Mouse (Mus musculus): ENCODE measurements around the gene Macrod1. TPM values are rescaled to one million over a fixed set of nuclear protein-coding genes. Genes with fewer than 3 reads are reported as not detected.

Gene Macrod1
- polyA plus RNA-seq, 1 experiment = 33.8 TPM

- Histone ChIP-seq H3K4me1 (ENCODE audit: control insufficient read depth, insufficient read depth, low read length) (peaks cover 38% of the 10 kb centered on the region), H3K4me3 (replicated peaks; ENCODE audit: insufficient read depth, low read depth, low read length) (no peak overlapping the region), H3K27me3 (ENCODE audit: control insufficient read depth, insufficient read depth, low read length) (no peaks in the 10 kb centered on the region), H3K27ac (ENCODE audit: insufficient read depth, low read length) (no peak overlapping the region)
- TF ChIP-seq POLR2A (IDR thresholded peaks at IDR 0.05; ENCODE audit: borderline replicate concordance, insufficient read depth, low read length) = no peak
- TF ChIP-seq CTCF (IDR thresholded peaks at IDR 0.05; ENCODE audit: borderline replicate concordance, insufficient read depth, low read depth, low read length) = no peak
- 64% methylated on average over 10 of the region's 10 CpGs for WGBS
- DNase-seq = no peak
Measured at GRCm38 (mm10) chr19:7122698-7123306, 66.2 kb downstream of the Macrod1 start.

GRCm38 (mm10) chr19:7125526-7126156 lies 69.0 kb downstream of the Macrod1 start:
- DNase-seq = no peak
- TF ChIP-seq POLR2A (IDR thresholded peaks at IDR 0.05; ENCODE audit: borderline replicate concordance, insufficient read depth, low read length) (no peak), CTCF (IDR thresholded peaks at IDR 0.05; ENCODE audit: borderline replicate concordance, insufficient read depth, low read depth, low read length) (no peak)
- H3K4me1 ChIP-seq (ENCODE audit: control insufficient read depth, insufficient read depth, low read length) = peaks cover 54% of the 10 kb centered on the region
- H3K27ac ChIP-seq (ENCODE audit: insufficient read depth, low read length) = no peak overlapping the region
- H3K27me3 ChIP-seq (ENCODE audit: control insufficient read depth, insufficient read depth, low read length) = no peaks in the 10 kb centered on the region
- no peak overlapping the region for H3K4me3 ChIP-seq (replicated peaks; ENCODE audit: insufficient read depth, low read depth, low read length)
- WGBS = 49% methylated on average over 4 of the region's 4 CpGs

- TF ChIP-seq CTCF (IDR thresholded peaks at IDR 0.05; ENCODE audit: borderline replicate concordance, insufficient read depth, low read depth, low read length) (no peak), POLR2A (IDR thresholded peaks at IDR 0.05; ENCODE audit: borderline replicate concordance, insufficient read depth, low read length) (no peak)
Measured at GRCm38 (mm10) chr19:7126209-7126608, 69.6 kb downstream of the Macrod1 start.

GRCm38 (mm10) chr19:7126933-7127332 lies 70.3 kb downstream of the Macrod1 start:
- DNase-seq = no peak
- Histone ChIP-seq H3K4me3 (replicated peaks; ENCODE audit: insufficient read depth, low read depth, low read length) (no peak overlapping the region), H3K4me1 (ENCODE audit: control insufficient read depth, insufficient read depth, low read length) (peaks cover 42% of the 10 kb centered on the region), H3K27ac (ENCODE audit: insufficient read depth, low read length) (no peak overlapping the region), H3K27me3 (ENCODE audit: control insufficient read depth, insufficient read depth, low read length) (no peaks in the 10 kb centered on the region)
- WGBS = 96% methylated on average over 2 of the region's 2 CpGs
- TF ChIP-seq POLR2A (IDR thresholded peaks at IDR 0.05; ENCODE audit: borderline replicate concordance, insufficient read depth, low read length) = no peak
- TF ChIP-seq CTCF (IDR thresholded peaks at IDR 0.05; ENCODE audit: borderline replicate concordance, insufficient read depth, low read depth, low read length) = no peak

More at GRCm38 (mm10) chr19:7126209-7126608, 69.6 kb downstream of the Macrod1 start:
- no peak for DNase-seq
- Histone ChIP-seq H3K4me3 (replicated peaks; ENCODE audit: insufficient read depth, low read depth, low read length) (no peak overlapping the region), H3K27ac (ENCODE audit: insufficient read depth, low read length) (no peak overlapping the region), H3K4me1 (ENCODE audit: control insufficient read depth, insufficient read depth, low read length) (peaks cover 48% of the 10 kb centered on the region), H3K27me3 (ENCODE audit: control insufficient read depth, insufficient read depth, low read length) (no peaks in the 10 kb centered on the region)
- WGBS = 96% methylated on average over 1 of the region's 1 CpGs

- H3K27ac ChIP-seq (ENCODE audit: insufficient read depth, low read length) = no peak overlapping the region
- no peak overlapping the region for H3K4me3 ChIP-seq (replicated peaks; ENCODE audit: insufficient read depth, low read depth, low read length)
- no peaks in the 10 kb centered on the region for H3K27me3 ChIP-seq (ENCODE audit: control insufficient read depth, insufficient read depth, low read length)
- WGBS = 37% methylated on average over 19 of the region's 19 CpGs
- DNase-seq = peak; percentile 79 to 82
- peaks cover 46% of the 10 kb centered on the region for H3K4me1 ChIP-seq (ENCODE audit: control insufficient read depth, insufficient read depth, low read length)
- TF ChIP-seq POLR2A (IDR thresholded peaks at IDR 0.05; ENCODE audit: borderline replicate concordance, insufficient read depth, low read length) = no peak
- no peak for TF ChIP-seq CTCF (IDR thresholded peaks at IDR 0.05; ENCODE audit: borderline replicate concordance, insufficient read depth, low read depth, low read length)
Measured at GRCm38 (mm10) chr19:7128551-7129475, 72.2 kb downstream of the Macrod1 start.

GRCm38 (mm10) chr19:7130317-7130716 lies 73.7 kb downstream of the Macrod1 start:
- H3K4me3 ChIP-seq (replicated peaks; ENCODE audit: insufficient read depth, low read depth, low read length) = no peak overlapping the region
- no peak for DNase-seq
- TF ChIP-seq POLR2A (IDR thresholded peaks at IDR 0.05; ENCODE audit: borderline replicate concordance, insufficient read depth, low read length) (no peak), CTCF (IDR thresholded peaks at IDR 0.05; ENCODE audit: borderline replicate concordance, insufficient read depth, low read depth, low read length) (no peak)
- H3K27me3 ChIP-seq (ENCODE audit: control insufficient read depth, insufficient read depth, low read length) = no peaks in the 10 kb centered on the region
- no peak overlapping the region for H3K27ac ChIP-seq (ENCODE audit: insufficient read depth, low read length)
- peaks cover 56% of the 10 kb centered on the region for H3K4me1 ChIP-seq (ENCODE audit: control insufficient read depth, insufficient read depth, low read length)
- WGBS = 94% methylated on average over 11 of the region's 11 CpGs

- Histone ChIP-seq H3K4me3 (replicated peaks; ENCODE audit: insufficient read depth, low read depth, low read length) (no peak overlapping the region), H3K27ac (ENCODE audit: insufficient read depth, low read length) (no peak overlapping the region), H3K4me1 (ENCODE audit: control insufficient read depth, insufficient read depth, low read length) (peaks cover 66% of the 10 kb centered on the region), H3K27me3 (ENCODE audit: control insufficient read depth, insufficient read depth, low read length) (no peaks in the 10 kb centered on the region)
- DNase-seq = no peak
- 21% methylated on average over 9 of the region's 9 CpGs for WGBS
- TF ChIP-seq CTCF (IDR thresholded peaks at IDR 0.05; ENCODE audit: borderline replicate concordance, insufficient read depth, low read depth, low read length) (no peak), POLR2A (IDR thresholded peaks at IDR 0.05; ENCODE audit: borderline replicate concordance, insufficient read depth, low read length) (no peak)
Measured at GRCm38 (mm10) chr19:7133436-7133835, 76.8 kb downstream of the Macrod1 start.
